Mouse (Mus musculus) CD4-positive, CD25-positive, alpha-beta regulatory T cell, adult 4 months (primary cell): ENCODE measurements around the gene She. TPM values are rescaled to one million over a fixed set of nuclear protein-coding genes. Genes with fewer than 3 reads are reported as not detected.

Experiments used
- ATAC-seq: one replicate; pipeline ENCODE4 v1.8.0; 2017
- polyA plus RNA-seq, 2 experiments: library from polyadenylated mRNA; unstranded; fragments of 100-300 nt; shearing (Covaris generic); gene quantifications; one replicate each; pipeline ENCODE4 v1.2.1; 2017

Gene She
- polyA plus RNA-seq, 2 experiments from 2014 or later = 8.9 to 12.5 TPM

DNA sequence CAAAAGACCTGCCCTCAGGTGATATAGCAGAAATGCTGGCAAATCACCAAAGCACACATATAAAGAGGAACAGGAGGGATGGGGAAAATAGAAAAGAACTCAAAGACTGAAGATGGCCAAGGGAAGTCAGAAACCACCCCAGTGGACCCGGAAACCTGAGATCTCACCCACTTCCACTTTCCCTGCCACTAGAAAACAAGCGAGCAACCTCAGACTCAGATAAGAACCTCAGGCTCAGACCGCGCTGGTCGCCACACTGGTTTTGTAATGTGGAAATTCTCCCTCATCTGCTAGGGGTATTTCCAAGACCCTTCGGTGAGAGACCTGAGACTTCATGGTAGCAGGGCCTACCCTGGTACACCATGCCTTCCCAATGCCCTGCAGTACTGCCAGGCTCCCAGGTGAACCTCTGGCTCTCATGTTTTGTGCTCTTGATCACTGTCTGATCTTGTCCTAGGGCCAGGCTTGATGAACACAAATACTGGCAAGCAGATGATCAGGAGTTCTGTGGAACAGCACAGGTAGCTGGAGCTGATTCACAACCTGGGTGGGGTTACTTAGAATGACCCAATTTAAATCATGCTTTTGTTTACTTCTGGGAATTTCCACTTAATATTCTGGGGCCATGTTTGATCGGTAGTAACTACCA, 56.5 kb downstream of the She start:
- ATAC-seq = peak; percentile 53

DNA sequence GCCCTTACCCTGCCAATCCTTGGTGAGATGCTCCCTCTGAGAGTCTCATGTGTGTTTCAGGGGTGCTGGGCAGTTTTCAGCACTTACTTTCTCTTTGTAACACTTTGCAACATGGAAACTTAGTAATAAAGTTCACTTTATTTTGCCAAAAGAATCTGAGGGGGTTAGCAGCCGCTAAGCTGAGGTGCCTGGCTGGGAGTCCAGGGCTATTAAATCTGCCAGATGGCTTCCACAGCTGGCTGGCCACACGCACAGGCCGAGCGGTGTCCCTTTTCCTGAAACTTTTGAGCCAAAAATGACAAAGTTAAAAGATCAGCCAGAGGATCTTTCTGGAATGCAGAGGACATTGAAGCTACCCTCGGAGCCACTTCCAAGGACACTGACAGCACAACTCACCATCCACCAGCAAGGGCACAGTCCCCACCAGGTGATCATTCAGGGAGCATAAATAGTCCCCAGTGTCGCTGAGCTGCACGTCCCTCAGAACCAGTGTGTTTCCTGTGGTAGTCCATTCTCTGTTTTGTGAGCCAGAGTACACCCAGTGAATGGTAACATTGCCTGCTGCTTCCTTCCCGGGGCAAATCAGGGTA, 58.8 kb downstream of the She start:
- peak; percentile 38 for ATAC-seq

DNA sequence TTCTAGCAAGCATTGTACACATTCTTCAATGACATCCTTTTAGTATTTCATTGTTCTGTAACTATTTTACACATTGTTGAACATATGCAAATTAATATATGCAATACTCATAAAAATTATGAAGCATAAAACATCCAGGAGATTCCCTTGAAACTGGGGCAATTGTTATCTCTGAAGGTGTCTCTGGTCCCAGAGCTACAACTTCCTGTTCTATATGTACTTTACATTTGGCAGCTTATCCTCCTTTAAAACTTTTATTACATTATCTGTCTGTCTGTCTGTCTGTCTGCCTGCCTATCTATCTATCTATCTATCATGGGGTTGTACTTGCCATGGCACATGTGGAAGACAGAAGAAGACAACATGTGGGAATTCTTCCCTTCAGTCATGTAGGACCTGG, 60.5 kb downstream of the She start:
- no peak for ATAC-seq

DNA sequence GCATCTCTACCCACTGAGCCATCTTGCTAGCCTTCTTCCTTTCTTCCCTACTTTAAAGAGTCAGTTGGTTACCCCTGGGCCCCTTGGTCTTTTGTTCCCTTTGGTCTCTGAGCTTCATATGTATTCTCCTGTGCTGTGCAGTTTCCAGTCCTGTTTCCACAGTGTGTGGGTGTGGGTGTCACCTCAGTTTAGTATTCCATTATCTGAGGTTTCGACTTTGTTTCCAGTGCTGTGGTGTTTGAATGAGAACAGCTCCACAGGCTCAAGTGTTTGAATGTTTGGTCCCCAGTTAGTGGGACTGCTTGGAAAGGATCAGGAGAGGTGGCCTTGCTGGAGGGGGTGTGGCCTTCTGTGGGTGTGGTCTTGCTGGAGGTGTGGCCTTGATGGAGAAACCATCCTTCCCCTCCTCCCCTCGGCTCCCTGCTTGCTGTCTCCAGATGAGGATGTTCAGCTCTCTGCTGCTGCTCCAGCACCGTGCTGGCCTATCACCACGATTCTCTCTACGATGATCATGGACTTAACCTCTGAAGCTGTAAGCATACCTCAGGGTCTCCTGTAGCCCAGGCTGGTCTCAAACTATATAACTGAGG, 61.4 kb downstream of the She start:
- peak; percentile 28 for ATAC-seq

DNA sequence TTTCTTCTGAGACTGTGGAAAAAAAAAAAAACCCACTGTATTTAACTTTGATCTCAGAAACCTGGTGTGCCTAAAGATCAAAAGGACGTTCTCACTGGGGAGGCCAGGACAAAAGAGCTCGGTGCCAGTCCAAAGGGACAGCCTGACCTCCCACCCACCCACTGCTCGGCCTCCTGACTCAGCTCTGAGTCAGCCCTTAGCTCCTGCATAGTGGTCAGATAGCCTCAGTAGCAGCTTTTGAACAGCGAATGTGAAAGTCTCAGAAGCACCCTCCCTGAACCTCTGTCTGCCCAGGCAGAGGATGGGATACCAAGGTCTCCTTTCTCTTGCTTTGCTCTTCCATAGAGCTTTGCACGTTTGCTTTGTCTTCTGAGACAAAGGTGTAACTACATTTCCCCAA, 65.4 kb downstream of the She start:
- ATAC-seq = peak; percentile 37

DNA sequence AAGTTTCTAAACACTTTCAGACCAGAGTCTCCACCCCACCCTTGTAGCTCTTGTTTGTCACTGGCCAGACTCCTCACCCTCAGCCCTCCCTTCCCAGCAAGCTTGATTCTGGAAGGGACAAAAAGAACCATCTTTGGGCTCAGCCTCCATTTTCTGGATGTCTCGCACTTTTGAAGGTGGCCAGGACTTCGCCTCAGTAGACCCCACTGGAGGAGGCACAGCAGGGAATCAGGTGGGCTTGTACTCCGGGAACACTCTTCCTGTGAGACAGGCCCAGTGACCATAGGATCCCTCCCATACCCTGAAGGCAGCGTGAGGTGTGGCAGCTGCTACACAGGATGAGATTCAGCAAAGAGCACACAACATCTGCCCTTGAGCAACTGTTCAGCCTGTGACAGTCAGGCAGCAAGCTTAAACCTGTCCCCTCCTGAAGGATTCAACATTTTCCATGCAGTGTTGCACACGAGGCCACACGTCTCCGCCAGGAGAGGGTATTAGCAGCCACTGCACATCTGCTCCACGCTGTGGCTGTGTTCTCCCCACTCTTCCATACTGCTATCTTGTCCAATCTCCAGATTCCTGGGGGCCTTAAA, 66.1 kb downstream of the She start:
- no peak for ATAC-seq

DNA sequence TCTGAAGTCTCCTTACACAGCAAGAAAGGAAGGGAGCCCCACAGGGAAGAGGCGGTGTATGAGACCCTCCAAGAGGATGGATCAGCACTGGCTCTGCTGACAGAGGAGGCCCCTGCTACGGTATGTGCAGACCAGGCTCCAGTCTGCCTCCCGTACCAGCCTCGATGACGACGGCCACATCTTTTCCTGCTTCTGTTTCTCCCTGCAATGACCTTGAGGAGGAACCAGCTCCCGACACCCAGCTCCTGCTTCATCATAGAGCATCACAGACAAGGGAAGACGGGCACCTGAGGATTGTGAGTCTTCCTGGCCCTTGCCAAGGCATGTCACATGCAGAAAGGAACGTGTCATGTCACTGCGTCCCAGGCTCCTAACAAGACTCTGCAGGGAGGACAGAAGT, 66.8 kb downstream of the She start:
- no peak for ATAC-seq

DNA sequence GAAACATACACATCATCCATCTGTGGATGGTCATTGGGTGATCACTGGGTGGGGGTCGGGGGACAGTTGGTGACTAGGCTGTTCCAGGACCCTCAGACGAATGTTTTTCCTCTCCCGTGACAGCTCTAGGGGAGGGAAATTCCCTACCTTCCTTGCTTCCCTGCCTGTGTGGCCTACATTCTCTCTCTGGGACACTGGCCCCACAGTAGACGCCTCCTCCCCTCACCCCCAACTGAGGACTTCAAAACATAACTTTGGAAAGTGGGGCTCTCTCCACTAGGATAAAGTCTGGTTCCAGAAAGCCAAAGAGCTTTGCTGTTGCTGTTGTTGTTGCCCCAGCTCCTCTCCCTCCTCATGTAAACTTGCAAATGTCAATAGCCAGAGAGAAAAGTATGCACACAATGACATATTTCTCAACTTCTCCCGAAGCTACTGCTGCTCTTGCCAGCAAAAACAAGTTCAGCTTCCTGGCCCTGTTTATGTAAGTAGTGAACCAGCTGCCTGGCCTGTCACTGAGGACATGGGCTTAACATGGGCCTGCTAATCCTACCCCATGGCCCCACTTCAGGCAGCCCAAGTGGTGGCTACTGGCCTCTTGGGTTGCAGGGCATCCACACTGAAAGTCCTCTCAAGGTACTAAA, 67.8 kb downstream of the She start:
- no peak for ATAC-seq

DNA sequence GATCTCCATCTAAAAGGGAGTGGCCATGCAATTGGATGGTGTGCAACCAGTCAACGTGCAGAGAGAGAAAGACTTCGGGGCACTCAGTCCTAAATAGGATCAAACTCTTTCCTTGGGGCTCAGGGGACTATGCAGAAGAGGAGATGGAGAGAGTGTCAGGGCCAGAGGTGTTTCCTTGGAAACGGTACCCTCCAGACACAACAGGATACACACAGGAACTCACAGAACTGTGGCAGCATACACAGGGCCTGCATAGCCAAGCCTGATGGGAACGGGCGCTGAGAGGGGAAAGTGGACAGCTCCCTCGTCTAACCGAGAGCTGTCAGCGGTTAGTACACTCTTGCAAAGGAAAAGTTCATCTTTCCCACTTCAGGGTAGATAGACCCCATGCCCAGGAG, 68.3 kb downstream of the She start:
- peak; percentile 59 for ATAC-seq

DNA sequence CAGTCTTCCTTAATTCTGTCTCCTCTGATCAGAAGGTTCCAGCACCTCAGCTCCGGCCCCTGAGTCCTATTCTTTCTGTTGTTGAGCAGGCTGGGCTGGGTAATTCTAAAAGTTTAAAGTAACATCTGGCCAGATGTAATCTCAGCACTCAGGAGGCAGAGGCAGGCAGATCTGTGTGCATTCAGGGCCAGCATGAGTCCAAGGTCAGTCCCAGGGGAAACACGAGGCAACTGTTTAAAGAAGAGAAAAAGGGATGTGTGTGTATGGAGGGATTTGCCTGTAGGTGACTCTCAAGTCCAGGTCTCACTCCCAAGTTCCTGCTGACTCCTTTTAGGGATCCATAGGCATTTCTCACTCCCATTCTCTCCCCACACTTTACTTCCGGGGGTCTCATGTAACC, 76.7 kb downstream of the She start:
- ATAC-seq = no peak

Other genes starting within 250 kb of the She start
- gene Adar, start 116.3 kb upstream of the She start, polyA plus RNA-seq = 10 to 100 TPM; 62.1 to 94.4 TPM
- gene Chrnb2, start 66.7 kb upstream of the She start, polyA plus RNA-seq = 1 to 10 TPM; 1.5 to 2.7 TPM
- gene Ube2q1, start 57.8 kb upstream of the She start, polyA plus RNA-seq = 10 to 100 TPM; 11.2 to 18.6 TPM
- gene Il6ra, start 81.8 kb downstream of the She start, polyA plus RNA-seq = 10 to 100 TPM; 18.3 to 20.4 TPM
- 10 to 100 TPM; 17.8 to 24.6 TPM for gene Atp8b2, start 132.1 kb downstream of the She start, polyA plus RNA-seq
- gene Hax1, start 167.4 kb downstream of the She start, polyA plus RNA-seq = 10 to 100 TPM; 69.2 to 70.3 TPM
- 100 to 1,000 TPM; 371 to 424 TPM for gene 4933434E20Rik, start 220.3 kb downstream of the She start, polyA plus RNA-seq
- gene Ubap2l, start 221.3 kb downstream of the She start, polyA plus RNA-seq = 100 to 1,000 TPM; 226 to 315 TPM
- gene Tpm3, start 241.3 kb downstream of the She start, polyA plus RNA-seq = 1,000 to 10,000 TPM in 1 of 2 experiments, 100 to 1,000 TPM in 1; 868 to 1,085 TPM